Mouse (Mus musculus): ENCODE results near the gene Duox1. TPM values are rescaled to one million over a fixed set of nuclear protein-coding genes. Genes with fewer than 3 reads are reported as not detected.

Gene Duox1
- polyA plus RNA-seq (2012): not detected in 2 replicates

DNA sequence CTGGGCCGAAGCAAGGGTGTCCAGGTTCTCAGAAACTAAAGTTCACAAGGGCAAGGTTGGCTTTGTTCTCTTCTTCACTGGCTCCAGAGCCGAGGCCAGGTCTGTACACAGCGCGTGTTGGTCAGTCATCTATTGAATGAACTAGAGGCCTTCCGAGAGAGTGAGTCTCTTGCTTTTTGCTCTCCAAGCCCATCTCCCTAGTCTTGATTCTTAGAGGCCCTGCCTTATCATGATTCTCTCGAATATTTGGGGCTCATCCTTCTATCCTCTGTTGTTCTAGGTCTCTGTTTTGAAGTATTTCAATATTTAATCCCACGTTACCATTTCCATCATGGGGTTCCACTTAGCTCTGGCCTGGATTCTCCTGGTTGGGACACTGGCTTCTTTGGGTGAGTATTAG lies at the start of gene Duox1:
Gene Duox1 (plus strand): TSS at position 301 of the 400 bp plus-strand sequence.

DNA sequence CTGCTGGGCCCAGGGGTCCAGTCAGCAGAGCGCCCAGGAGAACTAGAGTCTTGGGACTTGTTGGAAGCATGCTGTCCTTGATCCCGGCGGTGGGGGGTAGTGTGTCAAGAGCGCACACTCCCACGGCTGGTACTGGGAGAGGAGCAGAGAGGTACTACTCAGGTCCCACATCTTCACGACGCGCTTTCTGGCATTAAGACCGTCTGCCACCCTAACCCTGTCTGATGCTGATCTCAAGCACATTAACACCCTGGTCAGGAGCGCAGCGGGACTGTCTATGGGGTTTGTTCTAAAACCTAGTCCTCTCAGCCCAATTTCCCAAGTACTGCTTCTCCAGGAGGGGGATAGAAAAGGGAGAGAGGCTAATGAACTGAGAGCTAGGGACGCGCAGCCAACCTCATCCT lies 17.4 kb upstream of the Duox1 start, which contains the start of gene Duox2:
Gene Duox2 (minus strand): TSS at position 354 of the 404 bp plus-strand sequence.

DNA sequence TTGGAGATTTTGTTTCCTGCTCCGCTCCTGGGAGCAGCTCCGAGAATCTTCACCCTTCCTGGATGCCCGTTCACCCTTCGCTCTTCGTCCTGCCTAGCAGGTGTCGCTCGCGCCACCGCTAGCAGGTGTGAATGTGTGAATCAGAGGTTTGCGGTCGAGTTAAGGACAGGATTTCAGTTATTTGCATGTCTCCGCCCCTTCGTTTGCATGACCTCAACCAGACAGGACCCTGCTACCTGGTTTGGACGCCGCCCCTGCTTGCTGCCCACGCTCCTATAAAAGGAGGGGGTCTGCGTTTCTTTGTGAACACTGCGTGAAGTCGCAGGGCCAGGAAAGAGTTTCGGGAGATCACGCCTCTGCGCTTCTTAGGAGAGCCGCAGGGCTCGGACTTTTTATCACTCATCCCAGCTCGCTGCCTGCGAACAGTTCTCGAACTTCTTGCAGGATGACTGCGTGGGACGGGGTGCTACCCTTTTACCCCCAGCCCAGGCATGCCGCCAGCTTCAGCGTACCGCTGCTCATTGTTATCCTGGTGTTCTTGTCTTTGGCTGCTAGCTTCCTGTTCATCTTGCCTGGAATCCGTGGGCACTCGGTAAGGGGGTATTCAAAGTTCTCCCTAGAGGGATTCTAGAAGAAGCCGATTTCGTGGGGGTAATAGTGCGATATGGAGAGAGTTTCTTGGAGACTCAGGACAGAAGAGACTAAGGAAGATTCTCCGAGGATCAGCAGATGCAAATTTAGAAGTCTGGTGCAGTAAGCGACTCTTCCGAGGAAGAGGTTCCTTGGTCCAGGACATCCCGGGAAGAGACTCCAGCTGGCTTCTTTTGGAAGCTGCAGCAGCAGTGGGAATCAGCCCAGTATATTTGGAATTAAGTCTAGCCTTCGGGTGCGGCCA lies 16.6 kb upstream of the Duox1 start, which contains the start of gene Duoxa2:
Gene Duoxa2 (plus strand): TSS at position 305 of the 895 bp plus-strand sequence.

DNA sequence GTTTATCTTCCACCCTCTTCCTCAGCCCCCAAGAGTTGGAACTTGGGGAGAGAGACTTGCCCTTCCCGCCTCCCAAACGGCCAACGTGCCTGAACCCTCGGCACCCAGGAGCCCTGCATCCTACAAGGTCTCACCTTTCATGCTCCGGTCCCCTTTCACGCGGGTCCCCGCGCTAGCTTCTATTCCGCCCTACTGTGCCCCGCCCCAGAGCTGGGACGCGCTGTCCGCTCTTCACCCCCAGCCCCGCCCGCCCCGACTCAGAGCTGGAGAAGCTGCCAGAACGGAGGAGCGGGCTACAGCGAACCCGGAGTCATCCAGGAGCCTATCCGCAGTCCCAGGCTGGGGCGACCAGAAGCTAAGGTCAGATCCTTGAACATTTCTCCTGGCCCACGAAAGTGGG lies 1.9 kb upstream of the Duox1 start, which contains the start of gene Duoxa1:
Gene Duoxa1 (minus strand): TSS at position 195 of the 400 bp plus-strand sequence.

DNA sequence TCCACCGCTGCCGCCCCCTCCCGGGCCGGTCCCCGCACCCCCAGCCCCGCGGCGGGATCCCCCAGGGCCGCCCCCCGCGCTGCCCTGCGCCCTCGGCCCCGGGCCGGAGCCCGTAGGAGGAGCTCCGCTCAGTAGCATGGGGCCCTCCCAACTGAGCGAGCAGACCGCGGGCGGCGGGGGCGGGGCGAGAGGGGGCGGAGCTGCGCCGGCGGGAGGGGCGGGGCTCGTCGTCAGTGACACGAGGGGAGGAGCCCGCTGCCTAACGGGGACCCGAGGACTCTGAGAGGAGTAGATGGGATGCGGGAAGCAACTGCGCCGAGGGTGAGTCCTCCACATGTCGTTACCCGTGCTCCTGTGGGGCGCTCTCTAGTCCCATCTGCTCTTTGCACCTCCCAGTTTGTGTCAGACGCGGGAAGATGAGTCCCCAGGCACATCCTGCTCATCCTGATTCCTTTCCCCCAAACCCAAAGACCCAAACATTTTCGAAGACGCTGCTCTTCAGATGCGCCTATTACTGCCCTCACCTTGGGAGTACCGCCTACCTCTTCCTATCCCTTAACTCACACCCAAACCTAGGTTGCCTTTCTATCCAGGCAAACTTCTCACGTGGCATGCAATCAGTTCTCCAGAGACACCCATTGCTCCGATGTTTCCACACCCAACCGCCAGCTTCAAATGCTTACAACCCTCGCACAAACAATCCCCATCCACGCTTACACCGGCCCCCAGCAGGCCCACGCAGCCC lies 53.7 kb downstream of the Duox1 start, which contains the start of gene Shf:
Gene Shf (minus strand): TSS at position 168 of the 745 bp plus-strand sequence.

Other genes starting within 250 kb of the Duox1 start
- 1.4 and 2.0 TPM in 2 replicates for gene Spg11, start 197.3 kb upstream of the Duox1 start, polyA plus RNA-seq (2012)
- 204 and 229 TPM in 2 replicates for gene B2m, start 168.0 kb upstream of the Duox1 start, polyA plus RNA-seq (2012)
- gene Trim69, start 155.0 kb upstream of the Duox1 start, polyA plus RNA-seq (2012): 0.04 TPM in 1 of 2 replicates, not detected in the other
- 0.06 TPM in 1 of 2 replicates, not detected in the other for gene Patl2, start 129.5 kb upstream of the Duox1 start, polyA plus RNA-seq (2012)
- gene Terb2, start 129.4 kb upstream of the Duox1 start, polyA plus RNA-seq (2012): 0.04 TPM in 1 of 2 replicates, not detected in the other
- 42.9 and 46.2 TPM in 2 replicates for gene Sord, start 80.9 kb upstream of the Duox1 start, polyA plus RNA-seq (2012)
- gene Duox2, start 17.2 kb upstream of the Duox1 start, polyA plus RNA-seq (2012): not detected in 2 replicates
- not detected in 2 replicates for gene Duoxa2, start 16.8 kb upstream of the Duox1 start, polyA plus RNA-seq (2012)
- not detected in 2 replicates for gene Duoxa1, start 1.9 kb upstream of the Duox1 start, polyA plus RNA-seq (2012)
- gene Shf, start 53.5 kb downstream of the Duox1 start, polyA plus RNA-seq (2012): 21.4 and 22.9 TPM in 2 replicates
- gene Slc28a2, start 110.8 kb downstream of the Duox1 start, polyA plus RNA-seq (2012): 2.9 and 3.7 TPM in 2 replicates
- 0.11 and 0.22 TPM in 2 replicates for gene Gm14085, start 169.3 kb downstream of the Duox1 start, polyA plus RNA-seq (2012)